Mouse (Mus musculus) limb, embryonic 14.5 days (tissue): ENCODE measurements at regions not wholly inside any gene's neighbourhood (a gene's known extent, or its start where the extent isn't known, plus 50 kb on each side); places are given as distances from the start of the nearest gene placed in this dataset.

Experiments
- ATAC-seq: fragments of 200-750 bp; cut with Nextera tagmentation; 2 replicates; pipeline ENCODE4 v1.8.0; 2017; ENCODE audit warnings: low read depth, moderate number of reproducible peaks, moderate TSS enrichment; ENCODE audit not compliant: low FRiP score
- DNase-seq: peaks from one replicate; pipeline ENCODE4 v3.0.0-alpha.2; 2015; ENCODE audit warnings: low spot score
- H3K27ac ChIP-seq: fragments of 300-500 bp; sonication (generic); replicated peaks from 2 replicates; pipeline ENCODE4 v1.5.1; 2014; ENCODE audit warnings: low read depth, mild to moderate bottlenecking, low read length, moderate library complexity, mixed read lengths
- H3K27me3 ChIP-seq: fragments of 300-500 bp; sonication (generic); 2 replicates; pipeline ENCODE4 v1.6.1; 2014; ENCODE audit warnings: low read length, mixed read lengths; ENCODE audit not compliant: control insufficient read depth, insufficient read depth
- H3K36me3 ChIP-seq: fragments of 300-500 bp; sonication (generic); 2 replicates; pipeline ENCODE4 v1.6.1; 2014; ENCODE audit warnings: mild to moderate bottlenecking, low read length, moderate library complexity, mixed read lengths; ENCODE audit not compliant: control insufficient read depth, insufficient read depth
- H3K4me1 ChIP-seq: fragments of 300-500 bp; sonication (generic); 2 replicates; pipeline ENCODE4 v1.6.1; 2014; ENCODE audit warnings: antibody characterized with exemption, low read length, mixed read lengths; ENCODE audit not compliant: control insufficient read depth, insufficient read depth
- H3K4me2 ChIP-seq: fragments of 300-500 bp; sonication (generic); replicated peaks from 2 replicates; pipeline ENCODE4 v1.6.1; 2014; ENCODE audit warnings: low read depth, mild to moderate bottlenecking, low read length, moderate library complexity; ENCODE audit not compliant: severe bottlenecking
- H3K4me3 ChIP-seq: fragments of 300-500 bp; sonication (generic); replicated peaks from 2 replicates; pipeline ENCODE4 v1.5.1; 2014; ENCODE audit warnings: low read length
- H3K9ac ChIP-seq: fragments of 300-500 bp; sonication (generic); 2 replicates; pipeline ENCODE4 v1.6.1; 2014; ENCODE audit warnings: mild to moderate bottlenecking, low read depth, low read length, moderate library complexity; ENCODE audit not compliant: severe bottlenecking
- H3K9me3 ChIP-seq: fragments of 300-500 bp; sonication (generic); 2 replicates; pipeline ENCODE4 v1.6.1; 2016; ENCODE audit warnings: low read length; ENCODE audit not compliant: control insufficient read depth
- POLR2A ChIP-seq: fragments of 200-500 bp; IDR thresholded peaks from 2 replicates; pipeline ENCODE4 v1.8.0; 2012; ENCODE audit warnings: inconsistent platforms, mild to moderate bottlenecking, moderate library complexity, borderline replicate concordance; ENCODE audit not compliant: insufficient read depth, insufficient read length; ENCODE audit errors: extremely low read depth
- WGBS: fragments of 180-500 bp; shearing (Covaris S2); extraction: QIAGEN DNeasy Blood & Tissue Kit; methylation state at CpG from one replicate; pipeline ENCODE4 v1.1.7; 2014; 5-methylcytosine and 5-hydroxymethylcytosine counted together

DNA sequence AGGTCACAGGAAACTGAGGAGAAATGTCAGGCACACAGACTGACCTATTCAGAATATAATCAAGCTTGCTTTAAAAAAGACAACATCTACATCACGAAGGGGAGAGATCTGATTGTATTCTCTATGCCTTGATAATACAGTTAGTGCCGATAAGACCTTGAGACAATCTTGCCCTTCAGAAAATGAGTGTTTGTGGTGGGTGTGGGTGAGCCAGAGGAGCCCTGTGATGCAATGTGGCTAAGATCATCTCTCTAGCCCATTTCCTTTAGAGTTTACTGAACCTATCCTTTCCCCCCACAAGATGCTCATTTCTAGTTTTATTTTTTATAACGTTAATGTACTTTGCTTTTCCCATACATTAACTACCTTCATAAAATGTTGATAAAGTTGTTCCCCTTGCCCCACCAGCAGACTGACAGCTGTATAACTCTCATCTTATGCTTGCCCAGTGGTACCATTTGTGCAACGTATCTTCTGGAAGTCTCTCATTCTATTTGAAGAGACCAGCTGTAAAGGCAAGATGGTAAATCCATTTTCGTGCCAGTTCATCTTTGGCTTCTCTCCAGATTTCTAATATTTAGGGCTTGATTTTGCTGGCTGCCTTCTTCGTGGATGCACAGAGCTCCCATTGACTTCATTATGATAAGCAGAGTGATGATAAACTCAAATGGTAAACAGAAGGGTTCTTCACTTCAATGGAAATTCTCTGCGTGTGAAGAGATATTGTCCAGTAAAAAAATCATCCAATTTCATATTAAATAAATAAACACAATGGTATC is 1066.1 kb downstream of the Car8 start:
- 85% methylated on average over 7 of the region's 7 CpGs for WGBS

DNA sequence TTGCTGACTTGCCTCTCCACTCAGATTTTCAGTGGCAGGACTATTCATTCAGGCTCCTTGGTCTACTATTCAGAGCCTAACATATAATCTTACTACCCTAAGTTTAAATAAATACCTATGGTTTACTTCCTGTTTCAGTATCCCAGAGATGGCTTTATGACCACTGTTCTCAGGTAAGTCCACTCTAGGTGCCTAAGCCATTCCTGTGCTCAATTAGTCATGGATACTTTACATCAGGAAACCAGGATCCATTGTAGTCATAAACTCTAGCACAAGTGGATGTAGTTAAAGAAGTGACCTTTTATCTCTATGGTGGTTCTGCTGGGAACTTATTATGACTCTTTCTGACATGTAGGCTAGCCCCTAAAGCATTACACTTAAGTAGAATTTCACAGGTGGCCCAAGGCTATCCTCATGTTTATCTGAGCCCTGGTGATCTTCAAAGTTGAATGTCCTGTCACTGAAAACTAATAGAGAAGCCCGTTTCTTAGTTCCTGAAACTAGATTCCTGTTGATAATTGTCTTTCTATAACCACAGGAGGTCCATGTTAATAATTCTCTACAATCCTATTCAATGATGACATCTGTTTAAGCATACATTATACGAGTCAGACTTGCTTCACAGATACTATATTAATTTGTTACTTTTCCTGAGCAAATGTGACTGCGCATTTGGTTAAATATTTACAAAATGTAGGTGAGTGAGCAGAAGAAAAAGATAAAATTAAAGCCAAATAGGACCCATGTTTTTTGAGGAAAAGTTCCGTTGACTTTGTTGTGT is 1067.0 kb downstream of the Car8 start:
- 79% methylated on average over 4 of the region's 4 CpGs for WGBS
- Histone ChIP-seq H3K27me3 (no peaks in the 10 kb centered on the region), H3K27ac (no peak overlapping the region), H3K9me3 (no peaks in the 10 kb centered on the region), H3K9ac (no peak overlapping the region), H3K4me3 (no peak overlapping the region), H3K4me1 (no peaks in the 10 kb centered on the region), H3K36me3 (no peaks in the 10 kb centered on the region), H3K4me2 (no peak overlapping the region)
- ATAC-seq: no peak
- no peak for DNase-seq
- TF ChIP-seq POLR2A: no peak

More for the DNA sequence above, 1066.1 kb downstream of the Car8 start:
- H3K9me3 ChIP-seq: no peaks in the 10 kb centered on the region
- no peaks in the 10 kb centered on the region for H3K27me3 ChIP-seq
- no peak overlapping the region for H3K27ac ChIP-seq
- no peak for TF ChIP-seq POLR2A
- H3K4me2 ChIP-seq: no peak overlapping the region
- H3K36me3 ChIP-seq: no peaks in the 10 kb centered on the region
- no peaks in the 10 kb centered on the region for H3K4me1 ChIP-seq
- no peak for DNase-seq
- H3K9ac ChIP-seq: no peak overlapping the region
- H3K4me3 ChIP-seq: no peak overlapping the region
- ATAC-seq: no peak

DNA sequence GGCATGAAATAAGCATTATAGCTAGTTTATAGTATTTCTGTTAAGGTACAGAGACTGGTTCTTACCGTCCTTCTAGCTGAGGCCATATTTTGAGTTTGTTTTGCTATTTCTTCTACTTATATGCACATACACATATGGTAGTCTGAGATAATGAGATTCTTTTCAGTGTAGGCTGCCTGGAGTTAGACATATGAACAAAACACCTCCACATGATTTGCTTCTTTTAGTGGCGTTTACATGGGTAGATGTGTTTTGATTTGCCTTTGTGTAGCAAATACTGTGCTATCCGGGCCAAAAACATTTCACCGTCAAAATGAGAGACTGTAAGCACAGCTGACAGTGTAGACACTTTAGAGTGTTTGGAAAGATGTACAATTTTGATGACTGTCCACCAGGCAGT is 1077.4 kb downstream of the Car8 start:
- no peak overlapping the region for H3K9ac ChIP-seq

DNA sequence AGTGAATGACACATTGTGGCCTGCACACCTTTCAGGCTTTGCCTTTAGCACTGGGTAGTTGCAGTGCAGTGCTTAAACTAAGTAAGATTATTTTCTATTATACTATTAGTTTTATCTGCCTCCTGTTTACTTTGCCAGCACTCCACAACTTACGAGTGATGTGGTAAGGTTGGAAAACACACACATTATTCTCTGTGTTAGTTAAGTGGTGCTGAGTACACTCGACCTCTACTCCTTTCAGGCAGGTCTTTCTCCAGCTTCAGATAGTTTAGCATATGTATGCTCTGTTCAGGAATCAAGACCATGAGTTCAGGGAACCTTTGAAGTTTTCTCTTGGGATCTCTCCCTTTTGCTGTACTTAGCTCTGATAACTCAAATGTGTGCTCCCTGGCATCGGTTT is 1081.0 kb downstream of the Car8 start:
- no peak overlapping the region for H3K4me3 ChIP-seq
- ATAC-seq: no peak
- TF ChIP-seq POLR2A: no peak

More for the DNA sequence above, 1077.4 kb downstream of the Car8 start:
- no peak for TF ChIP-seq POLR2A
- Histone ChIP-seq H3K4me1 (no peaks in the 10 kb centered on the region), H3K36me3 (no peaks in the 10 kb centered on the region), H3K27me3 (no peaks in the 10 kb centered on the region), H3K9me3 (no peaks in the 10 kb centered on the region), H3K4me2 (no peak overlapping the region), H3K4me3 (no peak overlapping the region), H3K27ac (no peak overlapping the region)
- no peak for ATAC-seq
- WGBS: 88% methylated on average over 4 of the region's 4 CpGs
- no peak for DNase-seq

DNA sequence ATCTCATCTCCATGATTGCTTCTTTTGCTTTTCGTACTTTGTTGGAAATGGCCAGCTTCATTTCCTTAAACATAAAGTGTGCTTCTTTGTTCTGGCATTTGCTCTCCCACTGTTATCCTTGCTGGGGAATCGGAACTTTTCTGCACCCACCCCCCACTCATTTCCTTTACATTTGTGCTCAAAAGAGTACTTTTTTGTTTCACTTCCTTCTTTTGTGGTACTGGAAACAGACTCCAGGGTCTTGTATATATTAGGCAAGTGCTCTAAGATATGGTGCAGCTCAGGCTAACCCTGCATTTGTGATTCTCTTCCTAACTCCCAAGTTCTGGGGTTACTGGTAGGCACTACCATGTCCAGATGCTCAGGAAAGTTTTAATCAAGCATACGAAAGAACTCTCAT is 1084.6 kb downstream of the Car8 start:
- no peak for ATAC-seq
- 60% methylated on average over 3 of the region's 3 CpGs for WGBS
- no peaks in the 10 kb centered on the region for H3K4me1 ChIP-seq

More for the DNA sequence above, 1081.0 kb downstream of the Car8 start:
- Histone ChIP-seq H3K4me2 (no peak overlapping the region), H3K9me3 (no peaks in the 10 kb centered on the region), H3K9ac (no peak overlapping the region), H3K27ac (no peak overlapping the region), H3K27me3 (no peaks in the 10 kb centered on the region), H3K4me1 (no peaks in the 10 kb centered on the region), H3K36me3 (no peaks in the 10 kb centered on the region)
- no peak for DNase-seq
- WGBS: 77% methylated on average over 3 of the region's 3 CpGs

More for the DNA sequence above, 1084.6 kb downstream of the Car8 start:
- Histone ChIP-seq H3K9me3 (no peaks in the 10 kb centered on the region), H3K27ac (no peak overlapping the region), H3K27me3 (no peaks in the 10 kb centered on the region), H3K4me2 (no peak overlapping the region), H3K4me3 (no peak overlapping the region), H3K9ac (no peak overlapping the region), H3K36me3 (no peaks in the 10 kb centered on the region)
- TF ChIP-seq POLR2A: no peak
- no peak for DNase-seq
